Comparison of ENCODE assay signal across 7 mouse cellular contexts in the genomic region with DNA sequence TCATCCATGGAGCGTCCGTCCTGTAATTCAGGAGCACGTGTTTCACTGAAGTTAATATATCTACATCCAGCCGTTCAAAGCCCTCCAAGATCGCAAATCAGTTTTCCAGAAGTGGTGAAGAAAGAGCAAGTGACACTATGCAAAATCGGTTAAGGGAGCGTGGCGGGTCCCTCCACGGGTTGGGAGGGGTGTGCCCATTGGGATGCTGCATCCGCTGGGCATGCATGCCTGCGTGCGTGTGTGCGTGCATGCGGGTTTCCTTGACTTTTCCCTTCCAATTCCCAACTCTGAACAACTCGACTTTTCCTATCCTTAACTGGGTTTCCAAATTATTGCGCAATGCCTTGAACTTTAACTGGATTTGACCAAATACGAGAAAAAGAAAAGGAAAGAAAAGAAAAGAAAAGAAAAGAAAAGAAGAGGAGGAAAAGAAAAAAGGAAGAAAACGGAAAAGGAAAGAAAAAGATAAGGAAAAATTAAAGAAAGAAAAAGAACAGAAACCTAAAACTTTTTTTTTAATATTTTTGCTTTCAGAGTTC. TPM values are rescaled to one million over a fixed set of nuclear protein-coding genes. Genes with fewer than 3 reads are reported as not detected.
DNase-seq lines count a peak whose midpoint lies in the region; ATAC-seq and TF ChIP-seq lines count a peak whose summit lies in the region.

No protein-coding gene starts in this region.

- H3K4me2 ChIP-seq in heart, embryonic 16.5 days (ENCODE audit: low read depth, low read length): peak overlapping the region; percentile 90
- peak overlapping the region; percentile 61 for H3K4me2 ChIP-seq in liver, embryonic 16.5 days (ENCODE audit: low read depth, low read length)

- peak overlapping the region; percentile 71 for H3K9ac ChIP-seq in heart, embryonic 16.5 days (ENCODE audit: low read length)
- H3K9ac ChIP-seq in liver, embryonic 16.5 days (ENCODE audit: low read depth, low read length): no peak overlapping the region

- DNase-seq in Muller cell, postnatal 12 days (ENCODE audit: inconsistent ontology term): peak; percentile 23
- no peak for DNase-seq in thymus, postnatal 36 days
- DNase-seq in spleen, adult 18-20 months: no peak

- no peak for ATAC-seq in heart, embryonic 16.5 days (replicated peaks; ENCODE audit: extremely low read depth, insufficient read depth, low FRiP score)
- no peak for ATAC-seq in liver, embryonic 16.5 days (ENCODE audit: low read depth)
- no peak for ATAC-seq in erythroblast, adult 5-6 weeks (replicated peaks; ENCODE audit: low FRiP score, poor library complexity, severe bottlenecking)

- peaks cover 43% of the 10 kb centered on the region for H3K27me3 ChIP-seq in E14TG2a.4 (ENCODE audit: insufficient read depth, low read length)
- H3K27me3 ChIP-seq in heart, embryonic 16.5 days (ENCODE audit: control insufficient read depth, insufficient read depth, low read length): peaks cover 29% of the 10 kb centered on the region
- peaks cover 27% of the 10 kb centered on the region for H3K27me3 ChIP-seq in liver, embryonic 16.5 days (ENCODE audit: control insufficient read depth, insufficient read depth, low read depth, low read length)

- peak overlapping the region; percentile 71 for H3K4me3 ChIP-seq in E14TG2a.4 (replicated peaks; ENCODE audit: low read length)
- H3K4me3 ChIP-seq in heart, embryonic 16.5 days (ENCODE audit: low read length): peak overlapping the region; percentile 63
- H3K4me3 ChIP-seq in liver, embryonic 16.5 days (ENCODE audit: low read depth, low read length): peak overlapping the region; percentile 35

- no peaks in the 10 kb centered on the region for H3K9me3 ChIP-seq in E14TG2a.4 (ENCODE audit: low read length)
- H3K9me3 ChIP-seq in heart, embryonic 16.5 days (replicated peaks; ENCODE audit: control insufficient read depth, low read length): no peaks in the 10 kb centered on the region
- no peaks in the 10 kb centered on the region for H3K9me3 ChIP-seq in liver, embryonic 16.5 days (replicated peaks; ENCODE audit: control insufficient read depth, low read length)

- TF ChIP-seq CTCF in E14TG2a.4 (conservative IDR thresholded peaks at IDR 0.05; ENCODE audit: low read length): no peak

- no peaks in the 10 kb centered on the region for H3K36me3 ChIP-seq in E14TG2a.4 (ENCODE audit: insufficient read depth, low read length)
- no peaks in the 10 kb centered on the region for H3K36me3 ChIP-seq in heart, embryonic 16.5 days (ENCODE audit: control insufficient read depth, insufficient read depth)
- H3K36me3 ChIP-seq in liver, embryonic 16.5 days (ENCODE audit: control insufficient read depth, insufficient read depth): no peaks in the 10 kb centered on the region

- H3K27ac ChIP-seq in heart, embryonic 16.5 days (ENCODE audit: low read length): peak overlapping the region; percentile 59
- H3K27ac ChIP-seq in liver, embryonic 16.5 days (ENCODE audit: low read length): no peak overlapping the region

- H3K4me1 ChIP-seq in E14TG2a.4 (replicated peaks; ENCODE audit: low read depth, low read length): peaks cover 40% of the 10 kb centered on the region
- H3K4me1 ChIP-seq in heart, embryonic 16.5 days (ENCODE audit: control insufficient read depth, insufficient read depth, low read length): peaks cover 4% of the 10 kb centered on the region; the same call in 1 of the 2 replicates
- H3K4me1 ChIP-seq in liver, embryonic 16.5 days (ENCODE audit: control insufficient read depth, low read depth, low read length): no peaks in the 10 kb centered on the region

- 5% methylated on average over 18 of the region's 18 CpGs for WGBS in heart, embryonic 16.5 days
- WGBS in liver, embryonic 16.5 days (ENCODE audit: insufficient replicate concordance): 3% methylated on average over 18 of the region's 18 CpGs

RNA-seq across cellular contexts. Expression of a gene that starts 1.2 kb away (rescaled TPM):
- polyA plus RNA-seq in heart, embryonic 16.5 days (2015; fragmentation: Nextera tagmentation; extraction: Ambion mirVana): 5.9 and 7.5 TPM in 2 replicates
- polyA plus RNA-seq in liver, embryonic 16.5 days (2015; fragmentation: Nextera tagmentation; extraction: Ambion mirVana): 0.15 and 0.40 TPM in 2 replicates
- total RNA-seq in erythroblast, adult 5-6 weeks (2015; ENCODE audit: low replicate concordance): not detected in 2 replicates
- not detected in 2 replicates for total RNA-seq in erythroblast, adult 5-6 weeks (2017; ENCODE audit: low replicate concordance)
